Mouse (Mus musculus): ENCODE measurements around the gene Ephx3.

Ephx3 gene

GRCm38 (mm10) chr17:32179621-32180491, 9.5 kb downstream of the Ephx3 start:
- ATAC-seq (ENCODE audit: insufficient number of reproducible peaks, low FRiP score, low TSS enrichment) = no peak

- ATAC-seq (ENCODE audit: insufficient number of reproducible peaks, low FRiP score, low TSS enrichment) = no peak
Observed at GRCm38 (mm10) chr17:32176919-32177318, 12.4 kb downstream of the Ephx3 start.

- ATAC-seq (ENCODE audit: insufficient number of reproducible peaks, low FRiP score, low TSS enrichment) = no peak
Observed at GRCm38 (mm10) chr17:32173166-32173565, 16.2 kb downstream of the Ephx3 start.

GRCm38 (mm10) chr17:32172485-32172884, 16.9 kb downstream of the Ephx3 start:
- no peak for ATAC-seq (ENCODE audit: insufficient number of reproducible peaks, low FRiP score, low TSS enrichment)

GRCm38 (mm10) chr17:32169518-32170225, 19.7 kb downstream of the Ephx3 start:
- ATAC-seq (ENCODE audit: insufficient number of reproducible peaks, low FRiP score, low TSS enrichment) = no peak

GRCm38 (mm10) chr17:32166687-32167086, 22.7 kb downstream of the Ephx3 start, which contains the start of gene Notch3:
Gene Notch3, minus strand, starts transcription at chr17:32166852.
- ATAC-seq (ENCODE audit: insufficient number of reproducible peaks, low FRiP score, low TSS enrichment) = no peak

- ATAC-seq (ENCODE audit: insufficient number of reproducible peaks, low FRiP score, low TSS enrichment) = no peak
Observed at GRCm38 (mm10) chr17:32165803-32166595, 23.4 kb downstream of the Ephx3 start.

GRCm38 (mm10) chr17:32165266-32165802, 24.0 kb downstream of the Ephx3 start:
- no peak for ATAC-seq (ENCODE audit: insufficient number of reproducible peaks, low FRiP score, low TSS enrichment)

- no peak for ATAC-seq (ENCODE audit: insufficient number of reproducible peaks, low FRiP score, low TSS enrichment)
Observed at GRCm38 (mm10) chr17:32164780-32165179, 24.6 kb downstream of the Ephx3 start.

GRCm38 (mm10) chr17:32163910-32164650, 25.3 kb downstream of the Ephx3 start:
- ATAC-seq (ENCODE audit: insufficient number of reproducible peaks, low FRiP score, low TSS enrichment) = no peak

- peak; percentile 49; the same call in 1 of the 2 replicates for ATAC-seq (ENCODE audit: insufficient number of reproducible peaks, low FRiP score, low TSS enrichment)
Observed at GRCm38 (mm10) chr17:32162112-32162850, 27.1 kb downstream of the Ephx3 start.

- no peak for ATAC-seq (ENCODE audit: insufficient number of reproducible peaks, low FRiP score, low TSS enrichment)
Observed at GRCm38 (mm10) chr17:32160882-32161281, 28.5 kb downstream of the Ephx3 start.

- no peak for ATAC-seq (ENCODE audit: insufficient number of reproducible peaks, low FRiP score, low TSS enrichment)
Observed at GRCm38 (mm10) chr17:32158841-32159240, 30.5 kb downstream of the Ephx3 start.

GRCm38 (mm10) chr17:32146718-32147117, 42.6 kb downstream of the Ephx3 start:
- no peak for ATAC-seq (ENCODE audit: insufficient number of reproducible peaks, low FRiP score, low TSS enrichment)

GRCm38 (mm10) chr17:32142907-32143854, 46.2 kb downstream of the Ephx3 start:
- peak; percentile 56; the same call in 1 of the 2 replicates for ATAC-seq (ENCODE audit: insufficient number of reproducible peaks, low FRiP score, low TSS enrichment)

- ATAC-seq (ENCODE audit: insufficient number of reproducible peaks, low FRiP score, low TSS enrichment) = no peak
Observed at GRCm38 (mm10) chr17:32142234-32142633, 47.1 kb downstream of the Ephx3 start.

Measured in cerebellum, adult (tissue).